Mouse (Mus musculus) liver, adult (tissue): ENCODE measurements around the gene Ermp1.

Experiments
- GATA4 ChIP-seq: IDR thresholded peaks from 2 replicates; pipeline ENCODE4 v1.6.1; 2014; ENCODE audit warnings: mild to moderate bottlenecking, low read length; ENCODE audit not compliant: insufficient replicate concordance

The Ermp1 gene

DNA sequence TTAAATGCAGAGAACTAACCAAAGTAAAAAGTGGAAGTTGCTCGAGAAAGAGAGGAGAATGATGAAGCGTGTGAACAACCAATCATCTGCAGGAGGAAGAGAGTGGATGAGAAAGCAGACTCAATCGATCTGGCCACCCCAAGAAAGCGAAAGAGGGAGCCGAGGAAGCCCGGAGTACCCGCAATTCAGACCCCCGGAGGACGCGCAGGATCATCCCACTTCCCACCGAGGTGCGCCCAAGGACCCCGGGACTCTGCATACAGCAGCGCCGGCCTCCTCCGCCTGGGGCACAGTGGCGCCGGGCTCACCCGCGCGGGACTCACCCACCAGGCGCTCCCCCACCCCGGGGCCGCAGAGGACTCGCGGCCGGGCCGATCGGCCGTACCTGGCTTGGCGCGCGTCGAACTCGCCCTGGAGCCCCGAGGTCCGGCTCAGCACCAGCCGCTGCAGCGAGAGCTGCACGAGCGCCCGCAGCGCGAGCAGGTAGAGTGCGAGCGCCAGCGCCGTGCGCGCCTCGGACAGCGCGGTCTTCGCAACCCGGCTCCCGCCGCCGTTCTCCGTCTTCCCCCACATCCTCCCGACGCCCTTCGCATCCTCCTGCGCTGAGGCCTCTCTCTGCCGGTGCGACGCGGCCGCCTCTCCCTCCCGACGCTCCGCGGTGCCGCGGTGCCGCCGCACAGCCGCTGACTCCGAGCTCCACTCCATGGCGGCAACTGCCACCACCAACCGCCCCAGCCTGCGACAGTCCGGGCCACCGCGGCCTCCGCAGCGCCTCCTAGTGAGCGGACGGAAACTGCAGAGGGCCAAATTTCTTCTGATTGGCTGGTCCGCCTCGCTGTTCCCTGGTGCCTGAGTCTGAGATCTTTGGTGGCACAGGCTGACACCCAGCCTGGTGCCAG lies at the start of gene Ermp1:
Gene Ermp1 (minus strand): TSS at position 765 of the 899 bp plus-strand sequence.
- TF ChIP-seq GATA4 = peak; percentile 45; the same call in 1 of the 2 replicates

DNA sequence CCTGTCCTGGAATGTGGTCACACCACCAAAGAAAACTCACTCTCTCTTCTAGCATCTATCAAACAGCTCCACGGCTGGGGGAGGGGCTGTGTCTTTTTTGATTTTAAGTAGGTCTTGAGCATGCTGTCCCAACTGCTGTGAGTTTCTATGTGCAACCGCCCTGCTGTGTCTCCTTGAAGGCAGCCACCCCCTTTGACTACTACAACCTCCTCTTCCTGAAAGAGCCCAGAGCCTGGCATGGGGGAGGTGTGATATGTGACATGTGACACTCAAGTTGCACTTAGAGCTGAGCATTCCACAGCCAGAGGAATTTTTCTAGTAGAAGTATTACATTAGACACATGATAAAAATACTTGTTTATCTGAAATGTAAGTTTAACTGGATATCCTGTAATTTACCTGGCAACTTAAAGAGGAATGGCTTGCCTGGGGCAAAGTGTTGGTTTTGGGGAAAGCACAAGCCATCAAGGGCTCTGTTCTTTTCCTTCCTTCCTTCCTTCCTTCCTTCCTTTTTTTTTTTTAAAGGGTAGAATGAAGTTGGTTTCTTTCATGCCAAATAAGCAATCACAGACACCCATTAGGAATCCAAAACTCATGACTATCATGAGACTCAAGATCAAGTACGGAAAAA lies 49.1 kb upstream of the Ermp1 start, which contains the start of gene Mlana:
Gene Mlana (plus strand): TSS at position 580 of the 630 bp plus-strand sequence.
- TF ChIP-seq GATA4 = no peak

DNA sequence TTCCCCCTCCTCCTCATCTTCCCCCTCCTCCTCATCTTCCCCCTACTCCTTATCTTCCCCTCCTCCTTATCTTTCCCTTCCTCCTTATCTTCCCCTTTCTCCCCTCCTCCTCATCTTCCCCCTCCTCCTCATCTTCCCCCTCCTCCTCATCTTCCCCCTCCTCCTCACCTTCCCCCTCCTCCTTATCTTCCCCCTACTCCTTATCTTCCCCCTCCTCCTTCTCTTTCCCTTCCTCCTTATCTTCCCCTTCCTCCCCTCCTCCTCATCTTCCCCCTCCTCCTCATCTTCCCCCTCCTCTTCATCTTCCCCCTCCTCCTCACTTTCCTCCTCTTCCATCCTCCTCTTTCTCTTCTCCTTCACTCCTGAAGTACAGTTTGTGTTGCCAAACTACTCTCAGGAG lies 48.6 kb upstream of the Ermp1 start:
- TF ChIP-seq GATA4 = no peak

DNA sequence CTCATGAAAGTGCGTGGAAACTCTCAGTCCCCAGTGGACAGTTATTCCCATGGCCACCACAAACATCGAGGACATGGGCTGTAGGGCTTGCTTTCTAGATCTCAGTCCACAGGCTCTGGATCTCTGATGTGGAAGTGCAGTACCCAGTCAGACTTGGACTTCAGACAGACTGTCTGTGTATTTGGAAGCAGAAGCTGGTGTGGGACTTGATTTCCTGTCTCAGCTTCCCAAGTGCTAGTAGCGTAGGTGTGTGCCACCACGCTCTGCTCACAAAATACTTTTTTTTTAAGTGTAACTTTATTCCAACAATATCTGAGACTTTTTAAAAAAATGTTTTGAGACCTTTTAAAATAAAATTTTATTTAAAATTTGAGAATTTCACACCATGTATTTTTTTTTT lies 48.1 kb upstream of the Ermp1 start:
- TF ChIP-seq GATA4 = no peak

DNA sequence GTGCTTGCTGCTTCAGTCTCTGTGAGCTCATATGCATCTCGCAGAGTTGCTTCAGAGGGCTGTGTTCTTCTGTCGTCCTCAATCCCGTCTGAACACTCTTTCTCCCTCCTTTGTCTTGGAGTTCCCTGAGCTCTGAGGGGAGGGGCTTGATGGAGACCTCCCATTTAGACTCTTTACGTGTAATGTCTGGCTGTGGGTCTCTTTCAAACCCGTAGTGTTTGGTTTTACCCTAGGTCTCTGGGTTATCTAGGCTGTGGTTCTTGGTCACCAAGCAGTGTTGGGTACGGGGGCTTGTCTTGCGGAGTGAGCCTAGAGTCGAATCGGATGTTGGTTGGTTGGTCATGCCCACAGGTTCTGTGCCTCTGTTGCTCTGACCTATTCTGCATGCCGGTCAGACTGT lies 46.9 kb upstream of the Ermp1 start:
- no peak for TF ChIP-seq GATA4

DNA sequence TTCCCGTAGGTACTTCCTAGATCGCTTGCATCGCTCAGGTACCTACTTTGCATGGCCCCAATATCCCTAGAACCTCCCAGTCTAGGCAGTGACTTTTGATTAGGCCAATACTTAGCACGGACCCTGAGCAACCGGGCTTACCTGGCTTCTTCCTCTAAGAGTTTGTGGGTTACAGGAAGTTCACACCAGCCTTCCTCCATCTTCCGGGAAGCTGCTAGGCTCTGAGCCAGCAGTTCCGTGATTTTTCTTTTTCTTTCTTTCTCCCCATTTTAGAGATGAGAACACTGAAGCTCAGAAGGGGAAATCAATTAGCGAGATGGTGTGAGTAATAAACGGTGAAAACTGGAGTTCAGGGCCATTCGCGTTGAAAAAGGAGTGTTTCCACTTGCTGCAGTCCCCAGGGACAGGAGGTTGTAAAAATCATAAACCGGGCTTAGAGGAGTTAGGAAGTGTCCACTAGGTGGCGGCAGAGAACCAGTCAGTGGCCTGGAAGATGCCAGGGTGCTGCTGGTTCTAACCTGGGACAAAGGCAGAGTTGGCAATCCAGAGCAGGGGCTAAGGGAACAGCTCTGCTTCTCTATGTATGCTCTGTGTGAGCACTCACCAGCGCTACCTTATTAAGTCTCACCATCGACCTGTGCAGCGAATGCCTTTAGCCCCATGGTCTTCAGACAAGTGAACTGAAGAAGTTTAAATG lies 35.8 kb upstream of the Ermp1 start:
- TF ChIP-seq GATA4 = no peak

DNA sequence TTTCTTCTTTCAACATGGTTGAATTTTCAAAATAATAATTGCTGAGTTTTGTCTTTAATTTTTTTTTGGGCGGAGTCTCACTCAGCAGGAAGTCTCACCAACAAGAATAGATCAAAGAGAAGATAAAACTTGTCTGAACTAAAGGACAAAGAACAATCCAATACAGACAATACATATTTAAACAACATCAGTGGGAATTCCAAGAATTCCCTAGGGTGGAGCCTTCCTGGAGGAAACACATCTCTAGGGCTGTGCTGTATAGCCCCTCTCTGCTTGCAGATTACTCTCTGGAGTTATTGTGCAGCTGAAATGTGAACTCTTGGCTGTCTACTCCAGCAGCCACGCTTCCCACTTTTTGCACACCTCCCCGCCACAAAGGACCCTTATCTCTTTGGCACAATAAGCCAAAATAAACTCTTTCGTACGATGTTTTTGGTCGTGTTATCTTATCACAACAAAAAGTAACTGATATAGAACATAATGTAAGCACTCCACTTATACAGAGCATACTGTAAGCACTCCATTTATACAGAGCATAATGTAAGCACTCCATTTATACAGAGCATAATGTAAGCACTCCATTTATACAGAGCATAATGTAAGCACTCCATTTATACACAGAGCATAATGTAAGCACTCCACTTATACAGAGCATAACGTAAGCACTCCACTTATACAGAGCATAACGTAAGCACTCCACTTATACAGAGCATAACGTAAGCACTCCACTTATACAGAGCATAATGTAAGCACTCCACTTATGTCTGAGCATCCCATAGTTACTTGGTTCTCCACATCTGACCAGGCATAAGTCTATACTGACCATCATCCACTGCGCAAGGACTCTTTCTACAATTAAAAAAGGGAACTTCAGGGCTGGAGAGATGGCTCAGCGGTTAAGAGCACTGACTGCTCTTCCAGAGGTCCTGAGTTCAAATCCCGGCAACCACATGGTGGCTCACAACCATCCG lies 32.3 kb upstream of the Ermp1 start:
- no peak for TF ChIP-seq GATA4

DNA sequence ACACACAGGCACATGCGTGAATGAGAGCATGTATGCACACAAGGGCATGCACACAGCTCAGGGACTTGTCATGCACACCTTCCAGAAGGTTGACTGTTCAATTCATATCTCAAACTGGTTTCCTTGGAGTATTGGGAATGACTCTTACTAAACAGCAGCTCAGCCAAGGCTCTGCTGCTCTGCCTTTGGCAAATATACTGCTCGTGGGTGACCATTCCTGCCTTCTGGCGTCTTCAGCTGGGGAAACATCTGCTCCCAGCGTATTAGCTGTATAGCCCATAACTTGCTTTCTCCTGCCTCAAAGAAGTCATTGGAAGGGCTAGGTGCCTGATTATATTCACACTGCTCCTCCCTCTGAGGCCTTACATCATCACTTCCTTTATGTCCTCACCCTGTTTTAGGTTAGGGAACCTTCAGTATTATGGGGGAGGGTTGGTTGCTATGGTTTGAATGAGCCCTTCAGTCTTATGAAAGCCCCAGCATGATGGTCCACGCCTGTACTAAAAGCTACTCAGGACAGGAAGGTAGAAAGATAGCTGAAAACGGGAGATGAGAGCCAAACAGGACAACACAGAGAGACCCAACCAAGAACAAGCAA lies 30.1 kb upstream of the Ermp1 start:
- no peak for TF ChIP-seq GATA4

DNA sequence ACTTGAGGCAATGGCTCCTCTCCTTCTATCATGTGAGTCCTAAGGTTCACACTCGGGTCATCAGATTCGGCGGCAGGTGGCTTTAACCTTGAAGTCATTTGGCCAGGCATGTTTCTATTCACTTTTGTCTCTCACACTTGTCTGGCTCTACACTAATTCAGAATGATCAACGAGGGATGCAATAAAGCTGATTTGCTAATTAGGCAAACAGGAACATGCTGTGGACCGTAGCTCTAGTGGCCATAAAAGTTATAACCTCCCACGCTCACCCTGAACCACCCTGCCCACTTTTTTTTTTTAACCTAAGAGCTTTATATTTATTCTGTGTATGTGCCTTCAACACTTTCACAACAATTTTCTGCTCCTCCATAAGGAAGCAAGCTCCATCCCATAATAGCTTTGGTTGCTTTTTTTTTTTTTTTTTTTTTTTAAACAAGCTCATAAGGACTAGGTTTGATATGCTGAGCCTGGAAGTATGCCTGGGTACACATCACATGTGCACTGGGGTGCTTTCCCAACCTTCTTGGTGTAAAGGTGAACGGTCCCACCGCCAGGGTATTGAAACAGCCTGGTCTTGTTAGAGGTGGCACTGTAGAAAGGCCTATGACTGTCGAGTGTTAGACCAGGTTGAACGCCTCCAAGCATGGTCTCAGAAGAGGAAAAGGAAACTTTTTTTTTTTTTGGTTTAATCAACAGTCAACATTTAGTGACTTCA lies 28.4 kb upstream of the Ermp1 start:
- TF ChIP-seq GATA4 = no peak

DNA sequence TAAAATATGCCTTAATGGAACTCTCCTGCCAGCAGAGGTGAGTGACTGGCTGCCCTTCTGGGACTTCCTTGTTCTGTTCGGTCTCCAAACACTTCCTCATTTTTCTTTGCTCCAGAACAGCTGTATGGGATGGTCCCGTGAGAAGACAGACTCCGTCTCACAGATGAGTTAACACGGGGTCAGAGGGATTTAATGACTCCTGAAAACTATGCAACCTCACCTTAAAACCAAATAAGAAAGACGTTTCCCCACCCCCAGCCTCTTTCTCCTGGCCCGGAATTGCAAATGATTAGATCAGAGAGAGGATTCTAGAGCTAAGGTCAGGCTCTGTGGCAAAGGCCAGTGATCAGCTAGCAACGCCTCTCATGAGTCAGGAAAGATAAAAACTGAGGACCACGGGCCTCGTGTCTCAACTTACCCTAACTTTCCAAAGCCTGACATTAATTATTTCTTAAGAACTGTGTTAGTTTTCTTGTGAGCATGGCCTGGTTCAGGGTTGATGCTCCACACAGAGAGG lies 27.4 kb upstream of the Ermp1 start:
- no peak; the same call in 1 of the 2 replicates for TF ChIP-seq GATA4

DNA sequence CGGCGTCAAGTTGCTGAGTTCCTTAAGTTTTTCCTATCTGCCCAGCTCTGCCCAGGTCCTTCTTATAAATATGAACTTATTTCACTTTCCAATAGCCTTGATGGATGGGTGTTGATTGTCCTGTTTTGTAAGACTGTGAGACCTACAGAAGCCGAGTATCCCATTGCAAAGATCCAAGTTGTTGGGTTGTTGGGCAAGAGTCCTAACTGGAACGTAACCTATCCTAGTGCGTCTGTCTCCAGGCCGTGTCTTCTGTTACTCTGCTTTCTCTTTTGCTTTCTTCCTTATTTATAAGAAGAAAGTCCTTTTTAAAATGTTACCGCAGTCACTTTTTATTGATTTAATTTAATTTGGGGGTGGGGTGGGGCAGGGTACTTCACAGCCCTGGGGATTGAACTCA lies 26.7 kb upstream of the Ermp1 start:
- TF ChIP-seq GATA4 = no peak

DNA sequence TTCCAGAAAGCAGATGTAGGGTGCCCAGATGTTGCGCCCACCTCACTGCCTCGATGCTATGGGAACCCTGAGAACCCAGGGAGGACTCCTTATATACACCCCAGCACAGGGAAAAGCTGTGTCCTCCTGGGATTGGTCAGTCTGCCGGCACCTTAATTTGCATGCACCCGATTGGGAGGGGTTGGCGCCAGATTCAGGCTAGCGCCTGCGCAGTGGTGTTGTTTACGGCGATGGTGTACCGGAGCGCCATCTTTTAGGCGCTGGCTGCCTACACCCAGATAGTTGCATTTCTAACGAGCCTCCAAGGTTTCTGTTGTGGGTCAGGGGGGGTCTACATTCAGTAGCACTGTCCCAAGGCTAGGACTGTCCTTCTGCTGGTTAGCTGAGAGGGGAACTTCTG lies 24.4 kb upstream of the Ermp1 start:
- no peak for TF ChIP-seq GATA4

DNA sequence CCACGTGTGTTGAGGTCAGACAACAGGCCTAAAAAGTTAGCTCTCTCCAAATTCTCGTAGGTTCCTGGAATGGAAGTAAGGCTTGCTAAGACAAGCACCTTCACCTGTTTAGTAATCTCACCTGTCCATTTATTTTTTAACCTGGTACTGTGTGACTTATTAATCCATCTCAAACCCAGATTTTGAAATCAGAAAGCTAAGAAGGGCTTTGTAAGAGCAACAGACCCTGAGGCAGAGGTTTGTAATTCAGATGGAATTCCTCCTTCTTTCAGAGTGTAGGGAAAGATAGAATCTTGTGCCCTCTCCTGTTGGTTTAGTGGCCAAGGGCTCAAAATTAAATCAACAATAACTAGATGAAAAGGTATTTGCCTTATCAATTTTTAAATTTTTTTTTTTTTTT lies 22.9 kb upstream of the Ermp1 start:
- TF ChIP-seq GATA4 = no peak

DNA sequence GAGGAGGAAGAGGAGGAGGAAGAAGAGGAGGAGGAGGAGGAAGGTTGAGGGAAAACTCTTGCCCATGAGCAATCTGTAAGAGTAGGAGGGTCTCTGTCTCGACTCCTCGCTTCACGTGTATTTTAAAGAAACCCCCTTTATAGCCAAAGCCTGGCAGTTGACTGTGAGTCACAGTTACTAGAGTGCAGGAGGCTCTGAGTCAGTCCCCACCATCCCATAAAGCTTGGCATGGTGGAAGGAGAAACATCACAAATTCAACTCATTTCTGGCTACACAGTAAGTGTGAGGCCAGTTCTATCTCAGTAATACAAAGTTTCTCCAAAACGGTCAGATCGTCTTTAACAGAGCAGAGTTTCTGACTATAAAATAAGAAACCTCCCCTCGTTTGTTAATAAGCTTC lies 22.0 kb upstream of the Ermp1 start:
- TF ChIP-seq GATA4 = no peak

DNA sequence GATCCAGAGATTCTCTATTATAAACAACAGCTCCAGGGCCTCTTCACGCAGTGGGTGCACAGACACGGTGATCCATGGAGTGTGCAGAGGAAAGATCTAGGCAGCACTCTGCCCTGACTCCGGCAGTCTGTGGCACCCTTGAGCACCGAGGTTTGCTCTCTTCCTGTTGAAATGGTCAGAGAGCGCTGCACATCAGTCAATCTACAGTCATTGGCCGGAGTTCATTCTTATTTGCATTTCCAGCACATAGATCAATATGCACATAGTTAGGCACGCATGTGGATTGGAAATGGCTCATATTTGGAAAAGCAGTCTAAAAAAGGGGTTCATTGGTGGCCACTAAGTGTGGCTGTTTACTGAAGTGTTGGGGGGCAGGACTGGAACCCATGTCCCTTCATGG lies 19.9 kb upstream of the Ermp1 start:
- no peak for TF ChIP-seq GATA4
